Mouse (Mus musculus) small intestine, adult 2 months (tissue): ENCODE measurements around the gene Pcif1. TPM values are rescaled to one million over a fixed set of nuclear protein-coding genes. Genes with fewer than 3 reads are reported as not detected.
"Not testable (repeated sequence)": the region's sequence is repeated elsewhere in the genome, so short reads cannot be mapped to it uniquely, and the experiment has no call there.

Experiments
- H3K27ac ChIP-seq: fragments of 200-500 bp; 2 replicates; pipeline ENCODE4 v1.5.1; 2012; ENCODE audit warnings: low read depth, low read length, control low read depth, inconsistent platforms; ENCODE audit not compliant: insufficient read depth
- H3K27me3 ChIP-seq: fragments of 200-500 bp; 2 replicates; pipeline ENCODE4 v1.6.1; 2012; ENCODE audit warnings: mild to moderate bottlenecking, moderate library complexity, low read length, inconsistent platforms; ENCODE audit not compliant: control insufficient read depth, insufficient read depth
- H3K36me3 ChIP-seq: fragments of 200-500 bp; 2 replicates; pipeline ENCODE4 v1.6.1; 2012; ENCODE audit warnings: mild to moderate bottlenecking, low read length, control low read depth, inconsistent platforms; ENCODE audit not compliant: control insufficient read depth, insufficient read depth
- H3K4me1 ChIP-seq: fragments of 200-500 bp; 2 replicates; pipeline ENCODE4 v1.6.1; 2012; ENCODE audit warnings: low read length, inconsistent platforms, mixed read lengths; ENCODE audit not compliant: control insufficient read depth, insufficient read depth, insufficient read length
- H3K4me3 ChIP-seq: fragments of 200-500 bp; 2 replicates; pipeline ENCODE4 v1.5.1; 2012; ENCODE audit warnings: low read depth, mild to moderate bottlenecking, control low read depth, inconsistent platforms, low read length, moderate library complexity
- CTCF ChIP-seq: fragments of 200-500 bp; IDR thresholded peaks from 2 replicates; pipeline ENCODE4 v1.5.1; 2012; ENCODE audit warnings: low read depth, mild to moderate bottlenecking, control low read depth, inconsistent platforms, low read length, moderate library complexity, mixed read lengths; ENCODE audit not compliant: insufficient replicate concordance, insufficient read length; ENCODE audit errors: extremely low read depth
- POLR2A ChIP-seq: fragments of 200-500 bp; IDR thresholded peaks from 2 replicates; pipeline ENCODE4 v1.6.1; 2012; ENCODE audit warnings: low read depth, mild to moderate bottlenecking, control low read depth, inconsistent platforms, low read length, moderate library complexity
- whole genome bisulfite sequencing: fragments of 180-500 bp; shearing (Covaris S2); methylation state at CpG from one replicate; pipeline ENCODE4 v1.1.7; 2018; 5-methylcytosine and 5-hydroxymethylcytosine counted together
- polyA plus RNA-seq: library from polyadenylated mRNA; depleted of rRNA; stranded (reverse); fragments of >200 nt; gene quantifications from 2 replicates; pipeline ENCODE4 v1.2.3, GENCODE M21; 2012

The Pcif1 gene
- polyA plus RNA-seq, 1 experiment, result 30.3 TPM

DNA sequence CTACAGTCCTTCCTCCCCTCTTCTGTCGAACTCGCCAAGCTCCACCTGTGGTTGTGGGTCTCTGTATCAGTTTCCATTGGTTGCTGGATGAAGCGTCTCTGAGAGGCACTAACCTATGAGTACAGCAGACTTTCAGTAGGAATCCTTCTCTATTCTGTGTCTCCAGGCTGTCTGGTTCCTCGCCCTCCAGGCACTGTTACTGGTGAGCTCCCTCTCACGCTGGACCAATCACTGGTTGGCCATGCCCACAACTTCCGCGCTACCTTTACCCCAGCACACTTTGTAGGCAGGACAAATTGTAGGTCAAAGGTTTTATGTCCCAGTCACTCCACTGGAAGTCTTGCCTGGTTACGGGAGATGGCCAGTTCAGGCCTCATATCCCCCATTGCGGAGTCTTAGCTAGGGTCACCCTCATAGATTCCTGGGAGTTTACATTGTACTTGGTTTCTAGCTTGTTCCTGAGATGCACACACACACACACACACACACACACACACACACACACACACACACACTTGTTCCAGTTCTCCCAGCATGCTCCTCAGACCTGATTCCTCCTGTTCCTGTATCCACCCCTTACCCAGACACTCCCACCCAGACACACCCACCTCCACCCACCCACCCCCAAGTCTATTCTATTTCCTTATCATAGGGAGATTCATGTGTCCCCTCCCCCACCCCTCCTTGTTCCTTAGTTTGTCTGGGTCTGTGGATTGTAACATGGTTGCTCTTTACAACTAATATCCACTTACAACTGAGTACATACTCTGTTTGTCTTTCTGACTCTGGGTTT lies 19.3 kb upstream of the Pcif1 start:
- no peak overlapping the region for H3K27ac ChIP-seq
- TF ChIP-seq POLR2A (no peak), CTCF (no peak)
- peaks cover 18% of the 10 kb centered on the region for H3K27me3 ChIP-seq
- peaks cover 11% of the 10 kb centered on the region for H3K4me1 ChIP-seq
- no peak overlapping the region for H3K4me3 ChIP-seq
- WGBS, result 32% methylated on average over 9 of the region's 9 CpGs
- no peaks in the 10 kb centered on the region for H3K36me3 ChIP-seq

DNA sequence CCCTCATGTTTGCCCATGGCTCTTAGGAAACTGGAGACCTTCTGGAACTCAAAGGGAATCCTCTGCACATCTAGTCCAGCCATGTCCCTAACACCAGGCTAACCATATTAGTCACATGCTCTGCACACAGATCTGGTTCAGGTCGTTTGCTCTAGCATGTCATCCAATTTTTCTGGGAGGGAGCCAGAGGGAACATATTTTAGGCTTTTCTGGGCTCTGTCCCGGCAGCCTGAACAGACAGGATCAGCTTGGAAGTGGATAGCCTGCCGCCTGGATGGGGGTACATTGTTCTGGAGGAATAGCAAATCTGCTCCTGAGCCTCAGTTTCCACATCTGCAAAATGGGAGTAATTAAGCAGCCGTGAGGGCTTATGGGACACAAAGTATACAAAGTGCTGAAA lies 18.0 kb upstream of the Pcif1 start:
- TF ChIP-seq CTCF (no peak), POLR2A (no peak)

GRCm38 (mm10) chr2:164862179-164862861 lies 16.8 kb upstream of the Pcif1 start:
- TF ChIP-seq POLR2A (no peak), CTCF (no peak)
- Histone ChIP-seq H3K27ac (peak overlapping the region; percentile 46), H3K36me3 (no peaks in the 10 kb centered on the region), H3K4me3 (no peak overlapping the region), H3K27me3 (peaks cover 7% of the 10 kb centered on the region), H3K4me1 (peaks cover 12% of the 10 kb centered on the region)
- 18% methylated on average over 9 of the region's 9 CpGs for WGBS

More for the DNA sequence above, 18.0 kb upstream of the Pcif1 start:
- Histone ChIP-seq H3K36me3 (no peaks in the 10 kb centered on the region), H3K27me3 (peaks cover 18% of the 10 kb centered on the region), H3K4me3 (no peak overlapping the region), H3K27ac (no peak overlapping the region), H3K4me1 (peaks cover 11% of the 10 kb centered on the region)
- 67% methylated on average over 4 of the region's 4 CpGs for WGBS

GRCm38 (mm10) chr2:164863411-164863810 lies 15.7 kb upstream of the Pcif1 start:
- peaks cover 12% of the 10 kb centered on the region for H3K4me1 ChIP-seq
- not testable (repeated sequence) for H3K36me3 ChIP-seq, H3K27ac ChIP-seq, H3K27me3 ChIP-seq, H3K4me3 ChIP-seq
- 89% methylated on average over 7 of the region's 9 CpGs for WGBS

GRCm38 (mm10) chr2:164864593-164864992 lies 14.5 kb upstream of the Pcif1 start:
- no peaks in the 10 kb centered on the region for H3K36me3 ChIP-seq
- 46% methylated on average over 4 of the region's 4 CpGs for WGBS
- H3K4me3 ChIP-seq, result no peak overlapping the region
- no peaks in the 10 kb centered on the region for H3K27me3 ChIP-seq
- no peak overlapping the region for H3K27ac ChIP-seq
- H3K4me1 ChIP-seq, result peaks cover 6% of the 10 kb centered on the region
- no peak for TF ChIP-seq POLR2A
- no peak for TF ChIP-seq CTCF

- Histone ChIP-seq H3K4me1 (peaks cover 3% of the 10 kb centered on the region), H3K27ac (peak overlapping the region; percentile 60), H3K36me3 (no peaks in the 10 kb centered on the region), H3K4me3 (no peak overlapping the region), H3K27me3 (no peaks in the 10 kb centered on the region)
- no peak for TF ChIP-seq POLR2A
- TF ChIP-seq CTCF, result no peak
- WGBS, result 38% methylated on average over 16 of the region's 16 CpGs
Measured at GRCm38 (mm10) chr2:164866741-164867551, 12.2 kb upstream of the Pcif1 start.

- WGBS, result 95% methylated on average over 7 of the region's 7 CpGs
- Histone ChIP-seq H3K4me3 (no peak overlapping the region), H3K27me3 (no peaks in the 10 kb centered on the region), H3K36me3 (no peaks in the 10 kb centered on the region), H3K27ac (peak overlapping the region; percentile 60), H3K4me1 (peaks cover 6% of the 10 kb centered on the region; the same call in 1 of the 2 replicates)
- TF ChIP-seq CTCF (peak; percentile 69; the same call in 1 of the 2 replicates), POLR2A (no peak)
Measured at GRCm38 (mm10) chr2:164867566-164867965, 11.5 kb upstream of the Pcif1 start.
